Mouse (Mus musculus): ENCODE measurements at regions not wholly inside any gene's neighbourhood (a gene's known extent, or its start where the extent isn't known, plus 50 kb on each side); places are given as distances from the start of the nearest gene placed in this dataset.

GRCm38 (mm10) chr3:120982218-120982617, 189.3 kb downstream of the Rwdd3 start:
- TF ChIP-seq RCOR1 (IDR thresholded peaks at IDR 0.05; ENCODE audit: low read depth, low read length) (no peak), TCF12 (IDR thresholded peaks at IDR 0.05; ENCODE audit: low read depth, low read length) (no peak), CHD1 (IDR thresholded peaks at IDR 0.05; ENCODE audit: low read depth, low read length) (no peak), SIN3A (IDR thresholded peaks at IDR 0.05; ENCODE audit: low read length) (no peak), POLR2AphosphoS2 (IDR thresholded peaks at IDR 0.05; ENCODE audit: low read length) (no peak), RAD21 (IDR thresholded peaks at IDR 0.05; ENCODE audit: low read depth, low read length) (no peak), JUND (IDR thresholded peaks at IDR 0.05; ENCODE audit: low read depth, low read length) (no peak), E2F4 (IDR thresholded peaks at IDR 0.05; ENCODE audit: borderline replicate concordance, low read depth, low read length) (no peak), USF1 (IDR thresholded peaks at IDR 0.05; ENCODE audit: low read depth, low read length) (no peak), ETS1 (IDR thresholded peaks at IDR 0.05; ENCODE audit: low read depth, low read length) (no peak), MXI1 (IDR thresholded peaks at IDR 0.05; ENCODE audit: low read depth, low read length) (no peak), NRF1 (IDR thresholded peaks at IDR 0.05; ENCODE audit: insufficient read depth, low read depth, low read length, poor library complexity, severe bottlenecking) (no peak), POLR2A (IDR thresholded peaks at IDR 0.05; ENCODE audit: control insufficient read depth in 1 of 2, insufficient read depth in 1 of 2, low read depth in 1 of 2, low read length in 2 of 2, poor library complexity in 1 of 2) (no peak), NELFE (IDR thresholded peaks at IDR 0.05; ENCODE audit: low read depth, low read length) (no peak), GABPA (IDR thresholded peaks at IDR 0.05; ENCODE audit: low read depth, low read length) (no peak)
- H3K4me1 ChIP-seq (ENCODE audit: control insufficient read depth in 1 of 2, insufficient read depth in 2 of 2, low read length in 2 of 2) = no peaks in the 10 kb centered on the region
- no peaks in the 10 kb centered on the region for H3K9me3 ChIP-seq (replicated peaks; ENCODE audit: insufficient read depth, low read length)
- H3K79me2 ChIP-seq (ENCODE audit: control insufficient read depth, insufficient read depth, low read length, poor library complexity) = no peaks in the 10 kb centered on the region
- DNase-seq (ENCODE audit: low read depth, low spot score) = no peak
- H3K27ac ChIP-seq (ENCODE audit: control insufficient read depth, low read depth, low read length) = no peak overlapping the region
- no peak overlapping the region for H3K9ac ChIP-seq (ENCODE audit: control insufficient read depth, low read depth, low read length, poor library complexity, severe bottlenecking)
- H3K4me3 ChIP-seq (ENCODE audit: control insufficient read depth in 1 of 2, insufficient read depth in 1 of 2, low read depth in 2 of 2, low read length in 2 of 2) = no peak overlapping the region
- H3K36me3 ChIP-seq (ENCODE audit: control insufficient read depth in 1 of 2, insufficient read depth in 2 of 2, low read length in 2 of 2) = no peaks in the 10 kb centered on the region
- no peaks in the 10 kb centered on the region for H3K27me3 ChIP-seq (ENCODE audit: control insufficient read depth in 1 of 2, insufficient read depth in 2 of 2, low read length in 2 of 2)

- no peak overlapping the region for H3K9ac ChIP-seq (ENCODE audit: control insufficient read depth, low read depth, low read length, poor library complexity, severe bottlenecking)
- no peak overlapping the region for H3K4me3 ChIP-seq (ENCODE audit: control insufficient read depth in 1 of 2, insufficient read depth in 1 of 2, low read depth in 2 of 2, low read length in 2 of 2)
- H3K79me2 ChIP-seq (ENCODE audit: control insufficient read depth, insufficient read depth, low read length, poor library complexity) = no peaks in the 10 kb centered on the region
- DNase-seq (ENCODE audit: low read depth, low spot score) = no peak
- no peak overlapping the region for H3K27ac ChIP-seq (ENCODE audit: control insufficient read depth, low read depth, low read length)
- H3K9me3 ChIP-seq (replicated peaks; ENCODE audit: insufficient read depth, low read length) = no peaks in the 10 kb centered on the region
- no peaks in the 10 kb centered on the region for H3K4me1 ChIP-seq (ENCODE audit: control insufficient read depth in 1 of 2, insufficient read depth in 2 of 2, low read length in 2 of 2)
- no peaks in the 10 kb centered on the region for H3K36me3 ChIP-seq (ENCODE audit: control insufficient read depth in 1 of 2, insufficient read depth in 2 of 2, low read length in 2 of 2)
- TF ChIP-seq ZMIZ1 (IDR thresholded peaks at IDR 0.05; ENCODE audit: low read depth, low read length) (no peak), MXI1 (IDR thresholded peaks at IDR 0.05; ENCODE audit: low read depth, low read length) (no peak), HCFC1 (IDR thresholded peaks at IDR 0.05; ENCODE audit: low read depth, low read length) (no peak), CTCF (IDR thresholded peaks at IDR 0.05 in 2 of 3, conservative IDR thresholded peaks at IDR 0.05 in 1 of 3; ENCODE audit: control insufficient read depth in 1 of 3, insufficient read depth in 1 of 3, low read depth in 2 of 3, low read length in 3 of 3, poor library complexity in 1 of 3, severe bottlenecking in 1 of 3) (no peak), UBTF (IDR thresholded peaks at IDR 0.05; ENCODE audit: borderline replicate concordance, insufficient read depth, low read depth, low read length) (no peak), TCF12 (IDR thresholded peaks at IDR 0.05; ENCODE audit: low read depth, low read length) (no peak), KAT2A (conservative IDR thresholded peaks at IDR 0.05; ENCODE audit: low read depth, low read length) (no peak), NELFE (IDR thresholded peaks at IDR 0.05; ENCODE audit: low read depth, low read length) (no peak), TBP (IDR thresholded peaks at IDR 0.05; ENCODE audit: low read depth, low read length) (no peak)
- H3K27me3 ChIP-seq (ENCODE audit: control insufficient read depth in 1 of 2, insufficient read depth in 2 of 2, low read length in 2 of 2) = no peaks in the 10 kb centered on the region
These were observed 200.6 kb downstream of the Rwdd3 start for GRCm38 (mm10) chr3:120970746-120971466.

All from MEL (cell line).